Mouse (Mus musculus): ENCODE results near the gene Gm3317.
"Not testable (repeated sequence)": the region's sequence is repeated elsewhere in the genome, so short reads cannot be mapped to it uniquely, and the experiment has no call there.

Gene Gm3317

GRCm38 (mm10) chr14:5164235-5164634 lies at the start of gene Gm3317:
Gene Gm3317 (plus strand): TSS chr14:5164535.
- DNase-seq (ENCODE audit: low spot score), result not testable (repeated sequence)

GRCm38 (mm10) chr14:5131219-5131618 lies 33.1 kb upstream of the Gm3317 start, which contains the start of gene Gm8279:
Gene Gm8279 (plus strand): TSS chr14:5131519.
- DNase-seq (ENCODE audit: low spot score), result not testable (repeated sequence)

- DNase-seq (ENCODE audit: low spot score), result not testable (repeated sequence)
Observed at GRCm38 (mm10) chr14:5185493-5185892, 21.2 kb downstream of the Gm3317 start, which contains the start of gene Gm8271. Gene Gm8271 (plus strand): TSS chr14:5185793.
